In the genomic region with DNA sequence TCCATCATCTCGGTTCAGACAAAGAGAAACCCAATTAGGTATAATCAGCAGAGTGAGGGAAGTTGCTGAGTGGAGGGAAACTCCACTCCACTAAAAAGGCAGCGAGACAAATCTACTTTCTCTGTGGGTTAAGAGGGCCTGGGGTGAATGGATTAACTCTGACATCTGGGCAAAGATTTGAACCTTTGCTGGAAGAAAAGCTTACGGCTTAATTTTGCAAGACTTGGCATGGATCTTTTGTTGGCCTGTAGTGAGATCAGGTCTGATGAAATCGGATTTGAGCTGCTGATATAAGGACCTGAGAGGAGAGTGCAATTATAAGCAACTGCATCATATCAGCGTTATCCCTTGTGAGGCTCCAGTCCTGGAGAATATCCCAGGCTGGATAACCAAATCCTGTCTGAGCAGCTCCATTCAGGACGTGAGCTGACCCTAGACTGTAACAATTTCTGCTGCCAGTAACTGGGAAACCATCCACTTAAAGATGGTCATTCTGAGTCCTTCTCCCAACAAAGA, we compare ENCODE assay signal across 26 mouse cellular contexts.
DNase-seq lines count a peak whose midpoint lies in the region; ATAC-seq lines count a peak whose summit lies in the region.
"Had no signal": no experiment of that assay in that cellular context is flagged by ENCODE, and none has a peak within 500 bp of the region (broad histone marks: within the 10 kb centered on the region; RNA-seq: fewer than 3 reads in every experiment).

No protein-coding gene starts in this region.

- H3K4me3 ChIP-seq in forebrain, embryonic 14.5 days (ENCODE audit: low read depth, low read length): no peak overlapping the region
- no peak overlapping the region for H3K4me3 ChIP-seq in forebrain, embryonic 12.5 days (replicated peaks)
- H3K4me3 ChIP-seq: forebrain, embryonic 13.5 days; liver, embryonic 15.5 days; lung, embryonic 15.5 days; myocyte; neural tube, embryonic 12.5 days had no signal

- no peaks in the 10 kb centered on the region for H3K36me3 ChIP-seq in forebrain, embryonic 14.5 days (ENCODE audit: control insufficient read depth, insufficient read depth, low read length)
- H3K36me3 ChIP-seq in forebrain, embryonic 12.5 days (replicated peaks): no peaks in the 10 kb centered on the region
- H3K36me3 ChIP-seq: liver, embryonic 15.5 days; lung, embryonic 15.5 days; neural tube, embryonic 12.5 days had no signal

- no peak for ATAC-seq in forebrain, embryonic 14.5 days
- ATAC-seq in forebrain, embryonic 12.5 days (ENCODE audit: low FRiP score): no peak
- ATAC-seq: forebrain, embryonic 13.5 days; hindbrain, embryonic 16.5 days had no signal

- H3K27ac ChIP-seq in forebrain, embryonic 14.5 days (ENCODE audit: low read depth, low read length): no peak overlapping the region
- no peak overlapping the region for H3K27ac ChIP-seq in forebrain, embryonic 12.5 days
- H3K27ac ChIP-seq: forebrain, embryonic 13.5 days; kidney, postnatal 0 days; liver, embryonic 15.5 days; lung, embryonic 15.5 days; neural tube, embryonic 12.5 days had no signal

- no peak overlapping the region for H3K9ac ChIP-seq in forebrain, embryonic 14.5 days (ENCODE audit: low read length)
- H3K9ac ChIP-seq in forebrain, embryonic 12.5 days: no peak overlapping the region
- H3K9ac ChIP-seq: forebrain, embryonic 13.5 days; liver, embryonic 15.5 days; lung, embryonic 15.5 days; neural tube, embryonic 12.5 days had no signal

- no peaks in the 10 kb centered on the region for H3K27me3 ChIP-seq in forebrain, embryonic 14.5 days (replicated peaks; ENCODE audit: control insufficient read depth, insufficient read depth, low read length)
- H3K27me3 ChIP-seq in forebrain, embryonic 12.5 days: peaks cover 2% of the 10 kb centered on the region; the same call in 1 of the 2 replicates
- H3K27me3 ChIP-seq: forebrain, embryonic 13.5 days; lung, embryonic 15.5 days; neural tube, embryonic 12.5 days had no signal

- intact Hi-C loops in left cerebral cortex, postnatal 14 days (cut with DNase I): no loop called here
- intact Hi-C loops in left cerebral cortex, postnatal 4 days (cut with DNase I): no loop called here

- no peaks in the 10 kb centered on the region for H3K9me3 ChIP-seq in forebrain, embryonic 14.5 days (replicated peaks; ENCODE audit: control insufficient read depth, low read length)
- no peaks in the 10 kb centered on the region for H3K9me3 ChIP-seq in forebrain, embryonic 12.5 days
- H3K9me3 ChIP-seq: forebrain, embryonic 13.5 days; liver, embryonic 15.5 days; lung, embryonic 15.5 days; neural tube, embryonic 12.5 days had no signal

- DNase-seq in forebrain, embryonic 14.5 days (ENCODE audit: low spot score): peak; percentile 20
- peak; percentile 29 for DNase-seq in urinary bladder, postnatal 14 days (ENCODE audit: low spot score)
- DNase-seq in urinary bladder, postnatal 36 days (ENCODE audit: low spot score in 2 of 2): no peak
- peak; percentile 33 for DNase-seq in retina, embryonic 14.5 days (ENCODE audit: low spot score)
- no peak for DNase-seq in left cerebral cortex, postnatal 14 days (ENCODE audit: low spot score in 2 of 2)
- DNase-seq in left cerebral cortex, postnatal 4 days: no peak
- DNase-seq: adrenal gland, adult 2 months; adrenal gland, postnatal 36 days; cerebellum, adult 2 months; cerebellum, postnatal 14 days; gastrocnemius, postnatal 14 days; heart, adult 18-20 months; kidney, adult 18-20 months; layer of hippocampus, postnatal 36 days; liver; right cerebral cortex, postnatal 14 days had no signal

- 0 out of 2 replicates have a peak, but pooled peaks cover 4% of the 10 kb centered on the region for H3K4me1 ChIP-seq in forebrain, embryonic 14.5 days (ENCODE audit: control insufficient read depth, insufficient read depth, low read length)
- H3K4me1 ChIP-seq in forebrain, embryonic 12.5 days: peaks cover 13% of the 10 kb centered on the region
- H3K4me1 ChIP-seq: liver, embryonic 15.5 days; lung, embryonic 15.5 days had no signal

- H3K4me2 ChIP-seq in forebrain, embryonic 14.5 days (ENCODE audit: low read length): no peak overlapping the region
- H3K4me2 ChIP-seq in forebrain, embryonic 12.5 days: no peak overlapping the region
- H3K4me2 ChIP-seq: forebrain, embryonic 13.5 days; heart, embryonic 11.5 days; liver, embryonic 15.5 days; lung, embryonic 15.5 days; midbrain, embryonic 11.5 days; neural tube, embryonic 12.5 days had no signal

- 27% methylated on average over 6 of the region's 6 CpGs for WGBS in forebrain, embryonic 14.5 days
- 48% methylated on average over 6 of the region's 6 CpGs for WGBS in forebrain, embryonic 12.5 days

Comparison
In these comparisons a context has a peak if more than half of its experiments do, and no peak if none do; other contexts are left out.
1. DNase-seq: peak in forebrain, embryonic 14.5 days (single experiment), urinary bladder, postnatal 14 days (single experiment) and retina, embryonic 14.5 days (single experiment); none in urinary bladder, postnatal 36 days (0 of 2), left cerebral cortex, postnatal 14 days (0 of 2) and left cerebral cortex, postnatal 4 days (single experiment).